Mouse (Mus musculus) brown adipose tissue, adult 24 weeks (tissue): ENCODE measurements around the gene Atg9b. TPM values are rescaled to one million over a fixed set of nuclear protein-coding genes. Genes with fewer than 3 reads are reported as not detected.
A peak's percentile ranks its signal among the peaks of the same experiment; 100 is the strongest.
"Not testable (repeated sequence)": the region's sequence is repeated elsewhere in the genome, so short reads cannot be mapped to it uniquely, and the experiment has no call there.

Experiments
- H3K27ac ChIP-seq: fragments of 200-500 bp; replicated peaks from 2 replicates; pipeline ENCODE4 v1.5.1; 2012; ENCODE audit warnings: low read depth, mild to moderate bottlenecking, low read length
- H3K4me1 ChIP-seq: fragments of 200-500 bp; 2 replicates; pipeline ENCODE4 v1.6.1; 2012; ENCODE audit warnings: low read length, mixed read lengths; ENCODE audit not compliant: control insufficient read depth, insufficient read depth, insufficient read length
- H3K4me3 ChIP-seq: fragments of 200-500 bp; 2 replicates; pipeline ENCODE4 v1.5.1; 2012; ENCODE audit warnings: low read depth, mild to moderate bottlenecking, low read length, moderate library complexity; ENCODE audit not compliant: insufficient read depth
- polyA plus RNA-seq: library from polyadenylated mRNA; stranded (reverse); fragments of >200 nt; gene quantifications from 2 replicates; pipeline ENCODE4 v1.2.4, GENCODE M21; 2012; ENCODE audit not compliant: missing spikeins, insufficient read depth, insufficient read length

The Atg9b gene
- polyA plus RNA-seq, 1 experiment = 5.8 TPM

DNA sequence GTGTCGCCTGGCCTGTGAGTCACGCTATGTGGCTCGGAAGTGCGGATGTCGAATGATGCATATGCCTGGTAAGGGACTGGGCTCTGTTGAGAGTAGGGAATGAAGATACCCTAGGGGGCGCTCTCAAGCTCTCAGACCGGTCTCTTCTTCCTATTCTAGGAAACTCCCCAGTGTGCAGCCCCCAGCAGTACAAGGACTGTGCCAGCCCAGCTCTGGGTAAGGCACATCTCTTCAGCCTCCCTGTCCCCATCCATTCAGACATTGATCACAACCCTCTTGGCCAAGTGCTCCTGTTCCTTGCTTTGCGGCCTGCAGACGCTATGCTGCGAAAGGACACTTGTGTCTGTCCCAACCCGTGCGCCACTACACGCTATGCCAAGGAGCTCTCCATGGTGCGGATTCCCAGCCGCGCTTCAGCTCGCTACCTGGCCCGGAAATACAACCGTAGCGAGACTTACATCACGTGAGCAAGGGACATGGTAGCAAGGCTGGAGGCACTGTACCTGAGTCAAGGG is 24.3 kb upstream of the Atg9b start:
- Histone ChIP-seq H3K4me1 (peaks cover 2% of the 10 kb centered on the region; the same call in 1 of the 2 replicates), H3K27ac (no peak overlapping the region), H3K4me3 (no peak overlapping the region)

DNA sequence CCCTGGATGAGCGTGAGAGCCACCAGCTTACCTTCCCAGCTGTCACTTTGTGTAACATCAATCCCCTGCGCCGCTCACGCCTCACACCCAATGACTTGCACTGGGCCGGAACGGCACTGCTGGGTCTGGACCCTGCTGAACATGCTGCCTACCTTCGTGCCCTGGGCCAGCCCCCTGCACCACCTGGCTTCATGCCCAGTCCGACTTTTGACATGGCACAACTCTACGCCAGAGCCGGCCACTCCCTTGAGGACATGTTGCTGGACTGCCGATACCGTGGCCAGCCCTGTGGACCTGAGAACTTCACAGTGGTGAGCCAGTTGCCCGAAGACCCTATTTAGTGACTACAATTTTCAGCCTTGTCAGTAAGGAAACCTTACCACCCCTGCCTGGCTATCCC is 22.0 kb upstream of the Atg9b start:
- peaks cover 2% of the 10 kb centered on the region; the same call in 1 of the 2 replicates for H3K4me1 ChIP-seq
- no peak overlapping the region for H3K4me3 ChIP-seq
- no peak overlapping the region for H3K27ac ChIP-seq

DNA sequence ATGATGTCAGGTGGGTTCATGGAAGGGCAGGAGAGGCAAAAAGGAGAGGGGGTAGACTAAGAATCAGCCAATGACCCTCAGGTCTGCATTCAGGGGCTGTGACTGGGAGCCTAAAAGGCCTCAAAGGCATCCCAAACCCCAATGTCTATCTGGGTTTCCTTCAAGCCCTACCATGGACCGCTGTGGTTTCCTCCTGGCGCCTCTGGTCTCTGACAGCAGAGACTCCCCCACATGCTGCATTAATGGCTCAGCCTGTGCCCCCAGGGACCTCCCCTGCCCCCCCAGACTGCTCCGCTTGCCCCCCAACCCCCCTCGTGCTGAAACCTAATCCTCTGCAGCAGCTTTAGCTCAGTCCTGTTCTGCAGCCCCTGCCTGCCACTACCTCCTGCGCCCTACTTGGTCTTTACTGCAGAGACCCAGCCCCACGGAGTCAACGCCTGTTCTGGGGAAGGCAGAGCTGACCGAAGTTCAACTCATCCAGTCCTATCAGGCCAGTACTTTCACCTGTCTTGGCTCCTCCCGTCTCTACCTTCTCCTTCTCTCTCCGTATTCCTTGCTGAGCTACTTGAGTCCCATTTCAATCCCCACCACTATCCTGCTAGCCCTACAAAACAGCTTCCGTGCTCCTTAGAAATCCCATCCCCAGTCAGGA is 21.2 kb upstream of the Atg9b start, which contains the start of gene Asic3:
Asic3 (plus strand) TSS at position 351 of the 652 bp plus-strand sequence.
- Histone ChIP-seq H3K27ac (no peak within 1 kb of the TSS), H3K4me3 (no peak within 1 kb of the TSS)

DNA sequence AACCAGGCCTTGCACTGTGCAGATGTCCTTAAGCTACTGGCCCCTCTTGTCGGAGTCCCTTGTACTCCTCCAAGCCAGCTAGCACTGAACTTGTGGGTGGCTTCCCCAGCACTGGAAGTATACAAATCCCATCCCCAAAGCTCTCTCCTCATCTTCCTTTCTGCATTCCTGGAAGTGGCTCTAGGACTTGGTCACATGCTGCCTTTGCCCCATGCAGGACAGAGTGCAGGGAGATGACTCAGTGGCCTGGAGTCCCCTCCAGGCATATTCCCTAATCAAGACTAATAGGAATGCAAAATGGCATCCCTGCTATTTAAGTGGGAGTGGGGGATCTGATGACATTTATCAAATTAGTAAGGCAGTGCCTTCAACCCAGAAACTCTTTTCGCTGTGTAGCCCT is 20.1 kb upstream of the Atg9b start:
- no peak overlapping the region for H3K4me3 ChIP-seq
- no peak overlapping the region for H3K27ac ChIP-seq
- H3K4me1 ChIP-seq = peaks cover 2% of the 10 kb centered on the region; the same call in 1 of the 2 replicates

More for the DNA sequence above, 21.2 kb upstream of the Atg9b start, which contains the start of gene Asic3:
- peaks cover 2% of the 10 kb centered on the region; the same call in 1 of the 2 replicates for H3K4me1 ChIP-seq

DNA sequence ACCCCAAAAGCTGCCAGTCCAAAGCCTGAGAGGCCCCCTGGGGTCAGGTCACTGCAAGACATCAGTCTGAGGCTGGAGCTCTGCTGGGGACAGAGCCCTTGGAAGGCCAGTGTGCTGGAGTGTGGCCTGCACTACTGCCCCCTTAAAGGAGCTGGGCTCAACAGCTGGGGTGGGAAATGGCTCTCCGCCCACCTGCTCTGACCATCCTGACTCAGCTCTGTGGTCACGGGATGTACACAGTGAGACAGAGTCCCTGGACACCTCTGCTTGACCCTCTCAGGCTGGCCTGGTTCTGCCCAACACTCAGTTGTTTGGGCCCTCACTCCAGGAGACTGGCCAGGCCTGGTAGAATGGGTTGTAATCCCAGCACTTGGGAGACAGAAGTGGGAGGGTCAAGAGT is 17.5 kb upstream of the Atg9b start:
- no peak overlapping the region for H3K4me3 ChIP-seq
- peaks cover 2% of the 10 kb centered on the region; the same call in 1 of the 2 replicates for H3K4me1 ChIP-seq
- H3K27ac ChIP-seq = no peak overlapping the region

DNA sequence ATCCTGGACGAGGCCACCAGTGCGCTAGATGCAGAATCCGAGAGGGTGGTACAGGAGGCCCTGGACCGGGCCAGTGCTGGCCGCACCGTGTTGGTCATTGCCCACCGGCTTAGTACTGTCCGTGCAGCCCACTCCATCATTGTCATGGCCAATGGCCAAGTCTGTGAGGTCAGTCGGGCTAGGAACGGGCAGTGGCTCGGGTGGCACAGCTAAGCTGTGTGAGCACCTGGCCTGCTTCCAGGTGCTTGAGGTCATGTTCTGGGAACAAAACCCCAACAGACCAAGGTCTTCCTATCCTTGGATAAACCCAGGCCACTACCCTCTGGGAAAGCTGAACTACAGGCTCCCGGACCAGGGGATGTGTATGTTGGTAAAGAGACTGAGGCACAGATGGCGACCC is 16.7 kb upstream of the Atg9b start:
- no peak overlapping the region for H3K4me3 ChIP-seq
- no peaks in the 10 kb centered on the region; the same call in 1 of the 2 replicates for H3K4me1 ChIP-seq
- no peak overlapping the region for H3K27ac ChIP-seq

DNA sequence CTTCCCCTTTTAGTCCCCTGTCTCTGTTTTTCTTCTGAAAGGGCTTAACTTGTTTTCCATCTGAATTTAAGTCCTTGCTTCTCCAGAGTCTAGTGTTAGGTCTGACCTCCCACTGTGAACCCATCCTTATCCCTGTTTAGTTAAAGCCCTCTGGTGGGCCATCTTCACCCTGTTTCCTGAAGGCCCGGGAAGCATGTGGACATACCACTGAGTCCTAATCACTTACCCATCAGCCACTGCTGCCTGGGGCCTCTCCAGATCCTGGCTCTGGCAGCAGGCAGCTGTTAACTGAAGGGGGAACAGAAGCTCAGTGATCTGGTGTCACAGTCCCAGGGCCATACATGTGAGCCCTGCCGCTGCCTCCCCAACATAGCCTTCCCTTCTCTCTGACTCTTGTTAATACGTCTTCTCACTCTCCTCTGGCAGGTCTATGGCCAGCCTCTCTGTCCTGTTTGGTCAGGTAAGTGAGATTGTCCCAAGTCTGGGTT is 13.5 kb upstream of the Atg9b start:
- Histone ChIP-seq H3K4me1 (no peaks in the 10 kb centered on the region; the same call in 1 of the 2 replicates), H3K4me3 (no peak overlapping the region), H3K27ac (no peak overlapping the region)

DNA sequence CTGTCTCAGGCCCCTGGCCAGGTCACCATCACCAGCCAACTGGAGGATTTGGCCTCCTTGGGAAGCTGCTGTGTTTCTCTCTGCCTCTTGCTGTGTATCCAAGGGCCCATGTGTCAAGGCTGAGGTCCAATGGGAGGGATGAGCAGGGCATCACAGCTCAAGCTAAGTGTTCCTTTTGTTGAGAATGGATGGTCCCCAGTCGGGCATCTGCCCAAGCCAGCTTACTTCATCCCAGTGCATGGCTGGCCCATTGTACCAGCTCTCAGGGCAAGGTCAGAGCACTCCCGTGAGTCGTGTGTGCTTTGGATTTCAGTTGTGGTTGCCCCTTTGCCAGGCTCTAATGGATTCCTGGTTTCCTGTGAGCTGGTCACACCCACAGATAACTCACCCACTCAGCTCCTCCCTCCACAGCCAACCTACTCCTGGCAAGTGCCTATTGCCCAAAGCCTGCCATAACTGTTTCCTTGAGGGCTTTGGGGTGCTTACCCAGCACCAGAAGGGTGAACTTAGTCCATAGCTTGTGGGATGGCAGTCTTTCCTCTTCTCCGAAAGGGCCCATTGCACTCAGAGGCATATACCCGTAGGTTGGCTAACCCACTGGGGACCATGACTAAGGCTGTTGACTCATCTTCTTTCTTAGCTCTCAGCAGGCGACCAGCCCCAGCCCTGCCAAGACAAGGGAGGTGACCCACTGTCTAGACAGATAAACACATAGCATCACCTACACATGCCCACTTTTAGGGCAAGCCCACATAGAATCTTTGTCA is 12.8 kb upstream of the Atg9b start:
- no peaks in the 10 kb centered on the region; the same call in 1 of the 2 replicates for H3K4me1 ChIP-seq
- H3K4me3 ChIP-seq = no peak overlapping the region
- H3K27ac ChIP-seq = no peak overlapping the region

DNA sequence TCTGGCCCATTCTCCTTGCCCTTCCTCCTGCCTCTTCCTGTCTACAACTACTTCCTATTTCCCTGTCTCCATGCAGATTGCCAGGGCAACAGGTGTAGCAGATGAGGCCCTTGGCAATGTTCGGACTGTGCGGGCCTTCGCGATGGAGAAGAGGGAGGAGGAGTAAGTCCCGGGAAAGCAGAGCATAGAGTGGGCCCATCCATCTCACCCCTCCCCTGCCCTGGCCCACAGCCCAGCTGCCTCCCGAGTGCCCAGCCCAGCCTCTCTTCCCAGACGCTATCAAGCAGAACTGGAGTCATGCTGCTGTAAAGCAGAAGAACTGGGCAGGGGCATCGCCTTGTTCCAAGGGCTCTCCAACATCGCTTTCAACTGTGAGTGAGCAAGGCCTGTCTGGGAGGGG is 10.0 kb upstream of the Atg9b start:
- H3K4me3 ChIP-seq = no peak overlapping the region
- H3K27ac ChIP-seq = no peak overlapping the region
- no peaks in the 10 kb centered on the region for H3K4me1 ChIP-seq

DNA sequence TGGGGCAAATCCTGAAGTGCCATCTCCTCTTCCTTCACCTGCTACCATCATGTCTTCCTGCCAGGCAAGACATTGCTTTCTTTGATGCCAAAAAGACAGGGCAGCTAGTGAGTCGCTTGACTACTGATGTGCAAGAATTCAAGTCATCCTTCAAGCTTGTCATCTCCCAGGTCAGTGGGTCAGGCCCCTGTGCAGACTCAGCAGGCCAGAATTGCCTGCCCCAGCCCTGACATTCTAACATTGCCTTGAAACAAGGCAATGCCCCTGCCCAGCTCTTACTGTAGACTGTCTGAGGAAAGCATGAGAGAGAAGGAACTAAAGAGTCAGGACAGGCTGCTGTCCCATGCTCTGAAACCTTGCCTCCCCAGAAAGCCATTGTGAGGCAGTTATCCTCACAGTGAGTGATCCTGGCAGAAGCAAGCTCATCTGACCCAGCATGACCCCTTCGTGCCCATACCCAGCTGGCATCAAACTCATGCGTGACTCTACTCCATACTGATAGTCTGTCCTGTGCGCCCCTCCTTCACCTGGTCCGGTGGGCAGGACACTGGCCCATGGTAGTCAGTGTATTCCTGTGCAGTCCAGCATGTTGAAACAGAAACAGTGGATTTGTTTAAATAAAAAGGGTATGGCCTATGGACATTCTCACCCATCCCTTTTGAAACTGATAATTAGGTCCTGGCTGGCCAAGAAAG is 9.1 kb upstream of the Atg9b start:
- H3K4me3 ChIP-seq = no peak overlapping the region
- no peaks in the 10 kb centered on the region for H3K4me1 ChIP-seq
- H3K27ac ChIP-seq = no peak overlapping the region

DNA sequence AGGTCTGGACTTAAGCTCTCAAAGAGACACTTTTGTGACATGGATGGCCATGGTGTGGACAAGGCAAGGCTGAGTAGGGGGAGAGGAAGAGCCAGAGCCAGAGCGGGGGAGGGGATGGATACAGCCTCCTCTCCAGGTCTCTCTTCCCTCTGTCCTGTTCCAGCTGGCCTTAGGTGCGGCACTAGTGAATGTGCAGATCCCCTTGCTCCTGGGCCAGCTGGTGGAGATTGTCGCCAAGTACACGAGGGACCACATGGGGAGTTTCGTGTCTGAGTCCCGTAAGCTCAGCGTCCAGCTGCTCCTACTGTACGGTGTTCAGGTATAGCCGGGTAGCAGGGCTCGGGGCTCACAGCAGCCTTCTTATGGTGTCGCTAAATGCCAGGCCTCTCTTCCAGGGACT is 8.4 kb upstream of the Atg9b start:
- Histone ChIP-seq H3K4me1 (no peaks in the 10 kb centered on the region), H3K4me3 (no peak overlapping the region), H3K27ac (no peak overlapping the region)

DNA sequence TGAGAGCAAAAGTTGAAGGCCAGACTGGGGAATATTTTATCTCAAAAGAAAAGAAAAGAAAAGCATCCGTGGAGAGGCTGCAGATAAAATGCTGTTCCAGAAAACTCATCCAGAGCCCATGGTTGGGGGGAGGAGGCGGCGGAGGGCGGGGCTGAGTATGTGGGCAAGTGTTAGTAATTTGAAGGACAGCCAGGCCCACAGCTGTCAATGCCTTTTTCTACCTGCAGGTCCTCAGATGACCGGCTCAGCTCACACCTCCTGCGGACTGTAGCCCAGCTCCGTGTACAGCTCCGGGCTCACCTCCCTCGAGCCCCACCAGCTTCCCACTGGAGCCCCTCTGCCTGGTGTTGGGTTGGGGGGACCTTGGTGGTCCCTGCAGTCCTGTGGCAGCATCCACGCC is 7.7 kb upstream of the Atg9b start:
- H3K4me1 ChIP-seq = no peaks in the 10 kb centered on the region
- no peak overlapping the region for H3K27ac ChIP-seq

DNA sequence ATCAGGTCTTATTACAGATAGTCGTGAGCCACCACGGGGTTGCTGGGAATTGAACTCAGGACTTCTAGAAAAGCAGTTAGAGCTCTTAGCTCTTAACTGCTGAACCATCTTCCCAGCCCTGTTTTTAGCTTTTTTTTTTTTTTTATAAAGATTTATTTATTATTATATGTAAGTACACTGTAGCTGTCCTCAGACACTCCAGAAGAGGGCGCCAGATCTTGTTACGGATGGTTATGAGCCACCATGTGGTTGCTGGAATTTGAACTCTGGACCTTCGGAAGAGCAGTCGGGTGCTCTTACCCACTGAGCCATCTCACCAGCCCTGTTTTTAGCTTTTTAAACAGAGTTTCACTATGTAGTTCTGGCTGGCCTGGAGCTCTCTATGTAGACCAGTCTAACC is 4.3 kb upstream of the Atg9b start:
- not testable (repeated sequence) for H3K4me1 ChIP-seq, H3K27ac ChIP-seq, H3K4me3 ChIP-seq

More for the DNA sequence above, 7.7 kb upstream of the Atg9b start:
- H3K4me3 ChIP-seq = no peak overlapping the region

DNA sequence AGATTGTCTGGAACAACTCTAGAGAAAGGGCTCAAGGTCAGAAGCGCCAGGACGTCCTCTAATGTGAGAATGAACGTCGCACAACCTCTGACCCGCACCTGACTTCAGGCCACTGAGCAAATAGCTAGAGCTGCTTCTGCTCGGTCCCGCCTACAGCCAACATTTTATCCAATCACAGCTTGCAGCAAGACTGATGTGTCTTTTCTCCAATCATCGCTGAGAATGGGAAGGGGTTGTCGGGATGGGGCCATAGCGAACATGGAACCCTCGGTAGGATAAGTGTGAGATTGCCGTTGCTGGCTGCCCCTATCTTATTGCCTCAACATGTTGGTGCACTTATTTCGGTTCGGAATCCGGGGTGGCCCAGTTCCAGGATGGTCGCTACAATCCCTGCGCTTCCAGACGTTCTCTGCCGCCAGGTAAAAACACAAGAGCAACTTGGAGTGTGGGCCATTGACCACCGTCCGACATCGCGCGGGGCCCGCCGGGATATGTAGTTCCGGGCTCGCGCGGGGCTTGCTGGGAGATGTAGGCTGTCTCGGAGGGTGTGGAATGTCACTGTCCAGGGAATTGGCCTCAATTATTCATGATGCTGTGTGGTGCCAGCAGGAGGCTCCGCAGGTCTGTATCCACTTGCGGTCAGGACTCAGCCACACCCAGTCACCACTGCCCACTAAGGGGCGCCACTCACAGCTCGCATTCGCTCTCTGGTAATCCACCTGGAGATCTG is 2.4 kb upstream of the Atg9b start:
- H3K27ac ChIP-seq = peak overlapping the region; percentile 94
- H3K4me1 ChIP-seq = peaks cover 2% of the 10 kb centered on the region; the same call in 1 of the 2 replicates
- H3K4me3 ChIP-seq = peak overlapping the region; percentile 76
